Mouse (Mus musculus) CH12.LX (cell line): Measurements from ENCODE around the gene Cacnb3.
A peak's percentile ranks its signal among the peaks of the same experiment; 100 is the strongest.

Experiments
- BHLHE40 ChIP-seq: IDR thresholded peaks from 2 replicates; pipeline ENCODE4 v1.6.1; 2011; ENCODE audit warnings: mild to moderate bottlenecking, low read depth, low read length, improper control_type of control experiment
- CTCF ChIP-seq, 2 experiments: IDR thresholded peaks in 1 of 2; conservative IDR thresholded peaks in 1 of 2; 2 replicates each; pipeline ENCODE4 v1.5.1; 2011 to 2012; ENCODE audit warnings: low read depth in 2 of 2, low read length in 2 of 2, improper control_type of control experiment in 1 of 2, inconsistent platforms in 1 of 2, mild to moderate bottlenecking in 1 of 2, moderate library complexity in 1 of 2
- EP300 ChIP-seq: IDR thresholded peaks from 2 replicates; pipeline ENCODE4 v1.6.1; 2011; ENCODE audit warnings: low read length, improper control_type of control experiment
- HCFC1 ChIP-seq: IDR thresholded peaks from 2 replicates; pipeline ENCODE4 v1.6.1; 2012; ENCODE audit warnings: low read depth, mild to moderate bottlenecking, inconsistent platforms, low read length, improper control_type of control experiment
- IRF4 ChIP-seq: IDR thresholded peaks from 2 replicates; pipeline ENCODE4 v1.6.1; 2014; ENCODE audit warnings: low read depth, mild to moderate bottlenecking, inconsistent platforms, low read length, improper control_type of control experiment
- MEF2A ChIP-seq: IDR thresholded peaks from 2 replicates; pipeline ENCODE4 v1.6.1; 2014; ENCODE audit warnings: low read depth, mild to moderate bottlenecking, inconsistent platforms, low read length, improper control_type of control experiment, borderline replicate concordance
- MXI1 ChIP-seq: IDR thresholded peaks from 2 replicates; pipeline ENCODE4 v1.6.1; 2011; ENCODE audit warnings: mild to moderate bottlenecking, low read depth, low read length, improper control_type of control experiment
- POLR2A ChIP-seq: IDR thresholded peaks from 2 replicates; pipeline ENCODE4 v1.6.1; 2011; ENCODE audit warnings: low read depth, mild to moderate bottlenecking, improper control_type of control experiment, low read length
- ZC3H11A ChIP-seq: IDR thresholded peaks from 2 replicates; pipeline ENCODE4 v1.6.1; 2012; ENCODE audit warnings: low read depth, mild to moderate bottlenecking, inconsistent platforms, low read length, improper control_type of control experiment
- ZNF384 ChIP-seq: IDR thresholded peaks from 2 replicates; pipeline ENCODE4 v1.6.1; 2012; ENCODE audit warnings: low read depth, low read length, improper control_type of control experiment, inconsistent platforms

DNA sequence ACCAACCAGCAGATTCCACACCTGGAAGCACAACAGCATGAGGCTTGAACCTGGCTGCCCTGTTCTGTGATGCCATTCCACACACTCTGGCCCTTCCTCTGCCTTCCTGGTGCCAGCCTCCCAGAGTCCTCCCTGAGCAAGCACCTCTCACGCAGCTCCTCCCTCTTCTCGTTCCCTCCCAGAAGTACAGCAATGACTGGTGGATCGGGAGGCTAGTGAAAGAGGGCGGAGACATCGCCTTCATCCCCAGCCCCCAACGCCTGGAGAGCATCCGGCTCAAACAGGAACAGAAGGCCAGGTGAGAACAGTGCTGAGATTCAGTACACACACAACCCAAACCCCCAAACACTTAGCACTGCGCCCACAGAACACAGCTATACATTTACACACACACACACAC is 9.5 kb downstream of the Cacnb3 start:
- TF ChIP-seq EP300 (no peak), POLR2A (peak; percentile 66), BHLHE40 (no peak), CTCF (conservative IDR thresholded peaks at IDR 0.05 in 1 of 2, IDR thresholded peaks at IDR 0.05 in 1 of 2; ENCODE audit: low read depth in 2 of 2, low read length in 2 of 2) (no peak), MEF2A (no peak), ZC3H11A (no peak), HCFC1 (peak; percentile 63), ZNF384 (no peak), IRF4 (peak; percentile 83), MXI1 (peak; percentile 34; the same call in 1 of the 2 replicates)
